Mouse (Mus musculus): ENCODE measurements around the gene Ugt1a7c. TPM values are rescaled to one million over a fixed set of nuclear protein-coding genes. Genes with fewer than 3 reads are reported as not detected.

The Ugt1a7c gene
- polyA plus RNA-seq, 1 experiment = not detected

DNA sequence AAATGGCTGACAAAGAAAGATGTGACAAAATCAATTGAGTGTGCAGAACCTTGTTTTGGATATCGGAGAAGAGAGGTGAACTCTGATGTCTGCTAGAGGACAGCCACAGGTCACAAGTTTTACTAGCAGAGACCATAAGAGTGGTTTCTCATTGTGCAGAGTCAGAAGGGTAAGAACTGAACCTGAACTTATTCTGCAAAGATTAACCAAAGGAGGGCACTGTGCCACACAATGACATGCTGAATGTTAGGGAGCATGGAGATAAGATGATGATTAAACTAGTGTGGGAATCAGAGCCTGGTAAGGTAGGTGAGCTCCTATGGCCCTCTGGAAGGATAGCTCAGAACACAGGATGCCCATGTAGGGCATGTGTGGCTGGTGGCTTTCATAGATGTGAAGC, 100.8 kb downstream of the Ugt1a7c start:
- Histone ChIP-seq H3ac (ENCODE audit: control insufficient read depth, insufficient read length, low read depth) (no peak overlapping the region), H3K4me3 (ENCODE audit: insufficient read depth, poor library complexity, severe bottlenecking) (no peak overlapping the region), H3K79me2 (ENCODE audit: control insufficient read depth, insufficient read depth) (no peaks in the 10 kb centered on the region), H3K36me3 (ENCODE audit: control insufficient read depth, insufficient read depth) (no peaks in the 10 kb centered on the region), H3K79me3 (ENCODE audit: low read depth) (no peaks in the 10 kb centered on the region), H3K27me3 (ENCODE audit: control insufficient read depth, insufficient read depth, insufficient read length) (peaks cover 20% of the 10 kb centered on the region)
- no peak for TF ChIP-seq FOSL1 (IDR thresholded peaks at IDR 0.05; ENCODE audit: insufficient read depth, low read length, poor library complexity, severe bottlenecking)

DNA sequence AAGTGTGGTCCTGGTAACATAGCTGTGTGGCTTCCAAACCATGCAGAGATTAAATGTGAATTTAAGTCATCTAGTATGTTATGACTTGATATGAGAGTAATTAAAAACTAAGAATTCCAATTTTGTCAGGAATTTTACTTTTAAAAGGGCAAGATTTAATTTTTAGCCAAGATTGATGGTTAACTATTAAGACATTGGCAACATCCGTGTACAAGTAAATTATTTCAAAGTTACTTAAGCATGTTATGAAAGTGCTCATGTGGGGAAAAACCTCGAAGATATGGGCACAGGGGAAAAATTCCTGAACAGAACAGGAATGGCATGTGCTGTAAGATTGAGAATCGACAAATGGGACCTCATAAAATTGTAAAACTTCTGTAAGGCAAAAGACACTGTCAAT, 102.6 kb downstream of the Ugt1a7c start:
- no peaks in the 10 kb centered on the region for H3K36me3 ChIP-seq (ENCODE audit: control insufficient read depth, insufficient read depth)
- H3ac ChIP-seq (ENCODE audit: control insufficient read depth, insufficient read length, low read depth) = no peak overlapping the region
- TF ChIP-seq CTCF (IDR thresholded peaks at IDR 0.05; ENCODE audit: control insufficient read depth, insufficient read depth, insufficient read length) (no peak), MYOD1 (IDR thresholded peaks at IDR 0.05; ENCODE audit: control insufficient read depth, insufficient read length, low read depth) (no peak), MAX (IDR thresholded peaks at IDR 0.05) (no peak), MYOG (IDR thresholded peaks at IDR 0.05; ENCODE audit: control insufficient read depth, extremely low read depth, insufficient read length) (no peak), CEBPB (IDR thresholded peaks at IDR 0.05; ENCODE audit: low read depth) (no peak), USF1 (IDR thresholded peaks at IDR 0.05; ENCODE audit: low read depth) (no peak), FOSL1 (IDR thresholded peaks at IDR 0.05; ENCODE audit: insufficient read depth, low read length, poor library complexity, severe bottlenecking) (no peak)
- H3K4me3 ChIP-seq (ENCODE audit: insufficient read depth, poor library complexity, severe bottlenecking) = no peak overlapping the region
- no peaks in the 10 kb centered on the region for H3K79me2 ChIP-seq (ENCODE audit: control insufficient read depth, insufficient read depth)
- peaks cover 24% of the 10 kb centered on the region for H3K27me3 ChIP-seq (ENCODE audit: control insufficient read depth, insufficient read depth, insufficient read length)
- no peaks in the 10 kb centered on the region for H3K79me3 ChIP-seq (ENCODE audit: low read depth)

DNA sequence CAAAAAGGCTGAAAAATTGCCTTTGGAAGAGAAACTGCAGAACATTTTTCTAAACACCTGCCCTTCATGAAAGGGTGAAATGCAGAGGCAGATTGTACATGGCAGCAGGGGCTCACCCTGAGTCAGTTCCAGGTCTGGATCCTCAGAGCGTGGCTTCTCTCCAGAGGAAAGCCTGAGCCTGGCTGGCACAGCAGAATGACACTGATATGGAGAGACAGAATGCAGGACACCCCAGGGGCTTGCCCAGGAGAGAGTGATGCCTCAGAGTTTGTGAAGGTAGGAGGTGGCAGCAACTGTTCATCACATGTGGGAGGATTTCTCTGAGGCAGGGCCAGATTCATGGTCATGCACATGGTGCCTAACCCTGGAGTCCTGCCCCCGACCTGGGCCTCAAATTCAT, 105.1 kb downstream of the Ugt1a7c start:
- Histone ChIP-seq H3K27me3 (ENCODE audit: control insufficient read depth, insufficient read depth, insufficient read length) (peaks cover 24% of the 10 kb centered on the region), H3K4me3 (ENCODE audit: insufficient read depth, poor library complexity, severe bottlenecking) (no peak overlapping the region), H3K79me3 (ENCODE audit: low read depth) (no peaks in the 10 kb centered on the region), H3K79me2 (ENCODE audit: control insufficient read depth, insufficient read depth) (no peaks in the 10 kb centered on the region), H3K36me3 (ENCODE audit: control insufficient read depth, insufficient read depth) (no peaks in the 10 kb centered on the region), H3ac (ENCODE audit: control insufficient read depth, insufficient read length, low read depth) (no peak overlapping the region)
- TF ChIP-seq FOSL1 (IDR thresholded peaks at IDR 0.05; ENCODE audit: insufficient read depth, low read length, poor library complexity, severe bottlenecking) (no peak), MYOG (IDR thresholded peaks at IDR 0.05; ENCODE audit: control insufficient read depth, extremely low read depth, insufficient read length) (no peak), MYOD1 (IDR thresholded peaks at IDR 0.05; ENCODE audit: control insufficient read depth, insufficient read length, low read depth) (no peak), CTCF (IDR thresholded peaks at IDR 0.05; ENCODE audit: control insufficient read depth, insufficient read depth, insufficient read length) (no peak), USF1 (IDR thresholded peaks at IDR 0.05; ENCODE audit: low read depth) (no peak), MAX (IDR thresholded peaks at IDR 0.05) (no peak), CEBPB (IDR thresholded peaks at IDR 0.05; ENCODE audit: low read depth) (no peak)

DNA sequence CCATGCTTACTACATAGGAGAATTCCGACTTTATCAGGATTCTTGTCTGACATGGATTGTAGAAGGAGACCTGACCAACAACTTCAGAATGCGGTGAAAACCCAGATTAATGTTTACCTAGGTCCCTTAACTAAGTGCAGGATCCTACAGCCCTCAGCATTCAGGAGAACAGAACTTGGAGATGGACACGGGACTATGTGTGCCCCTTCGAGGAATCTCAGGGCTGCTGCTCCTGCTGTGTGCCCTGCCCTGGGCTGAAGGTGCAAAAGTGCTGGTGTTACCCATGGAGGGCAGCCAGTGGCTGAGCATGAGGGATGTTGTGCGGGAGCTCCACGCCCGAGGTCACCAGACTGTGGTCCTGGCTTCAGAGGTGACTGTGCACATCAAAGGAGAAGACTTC, 105.6 kb downstream of the Ugt1a7c start, which contains the start of gene Ugt1a2:
Ugt1a2 (plus strand) TSS at position 146 of the 400 bp plus-strand sequence.
- H3K79me2 ChIP-seq (ENCODE audit: control insufficient read depth, insufficient read depth) = no peaks in the 10 kb centered on the region
- H3K36me3 ChIP-seq (ENCODE audit: control insufficient read depth, insufficient read depth) = no peaks in the 10 kb centered on the region
- TF ChIP-seq FOSL1 (IDR thresholded peaks at IDR 0.05; ENCODE audit: insufficient read depth, low read length, poor library complexity, severe bottlenecking) (no peak), MYOG (IDR thresholded peaks at IDR 0.05; ENCODE audit: control insufficient read depth, extremely low read depth, insufficient read length) (no peak), CEBPB (IDR thresholded peaks at IDR 0.05; ENCODE audit: low read depth) (no peak), MAX (IDR thresholded peaks at IDR 0.05) (no peak), MYOD1 (IDR thresholded peaks at IDR 0.05; ENCODE audit: control insufficient read depth, insufficient read length, low read depth) (no peak), CTCF (IDR thresholded peaks at IDR 0.05; ENCODE audit: control insufficient read depth, insufficient read depth, insufficient read length) (no peak), USF1 (IDR thresholded peaks at IDR 0.05; ENCODE audit: low read depth) (no peak)
- H3K27me3 ChIP-seq (ENCODE audit: control insufficient read depth, insufficient read depth, insufficient read length) = peaks cover 24% of the 10 kb centered on the region
- H3K4me3 ChIP-seq (ENCODE audit: insufficient read depth, poor library complexity, severe bottlenecking) = no peak within 1 kb of the TSS
- H3K79me3 ChIP-seq (ENCODE audit: low read depth) = no peaks in the 10 kb centered on the region
- no peak within 1 kb of the TSS for H3ac ChIP-seq (ENCODE audit: control insufficient read depth, insufficient read length, low read depth)

DNA sequence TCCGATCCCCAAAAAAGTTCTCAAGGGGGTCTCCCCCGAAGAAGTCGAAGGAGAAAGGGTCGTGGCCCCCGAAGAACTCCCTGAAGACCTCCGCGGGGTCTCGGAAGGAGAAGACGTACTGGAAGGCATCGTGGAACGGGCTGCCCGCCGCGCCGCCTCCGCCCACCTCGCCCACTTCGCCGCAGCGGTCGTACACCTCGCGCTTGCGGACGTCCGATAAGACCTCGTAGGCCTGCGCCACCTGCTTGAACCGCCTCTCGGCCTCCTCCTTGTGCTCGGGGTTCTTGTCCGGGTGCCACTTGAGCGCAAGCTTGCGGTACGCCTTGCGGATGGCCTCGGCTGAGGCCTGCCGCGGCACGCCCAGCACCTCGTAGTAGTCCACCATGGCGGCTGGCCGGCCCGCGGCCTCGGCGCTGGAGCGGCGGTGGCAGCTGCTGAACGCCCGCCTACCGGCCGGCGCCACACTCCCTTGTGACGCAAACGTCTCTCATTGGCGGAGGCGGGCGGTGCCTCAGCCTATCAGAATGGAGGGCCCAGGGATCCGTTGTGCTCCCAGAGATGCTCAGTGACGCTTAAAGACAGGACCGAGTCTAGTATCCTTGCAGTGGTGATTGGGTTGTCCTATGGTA, 110.5 kb downstream of the Ugt1a7c start, which contains the start of gene Dnajb3:
Dnajb3 (minus strand) TSS at position 489 of the 629 bp plus-strand sequence.
- no peaks in the 10 kb centered on the region for H3K79me3 ChIP-seq (ENCODE audit: low read depth)
- no peaks in the 10 kb centered on the region for H3K79me2 ChIP-seq (ENCODE audit: control insufficient read depth, insufficient read depth)
- TF ChIP-seq USF1 (IDR thresholded peaks at IDR 0.05; ENCODE audit: low read depth) (no peak), MYOG (IDR thresholded peaks at IDR 0.05; ENCODE audit: control insufficient read depth, extremely low read depth, insufficient read length) (no peak), FOSL1 (IDR thresholded peaks at IDR 0.05; ENCODE audit: insufficient read depth, low read length, poor library complexity, severe bottlenecking) (no peak), CEBPB (IDR thresholded peaks at IDR 0.05; ENCODE audit: low read depth) (no peak)
- H3K27me3 ChIP-seq (ENCODE audit: control insufficient read depth, insufficient read depth, insufficient read length) = peaks cover 11% of the 10 kb centered on the region
- no peak within 1 kb of the TSS for H3K4me3 ChIP-seq (ENCODE audit: insufficient read depth, poor library complexity, severe bottlenecking)
- no peak within 1 kb of the TSS for H3ac ChIP-seq (ENCODE audit: control insufficient read depth, insufficient read length, low read depth)
- no peaks in the 10 kb centered on the region for H3K36me3 ChIP-seq (ENCODE audit: control insufficient read depth, insufficient read depth)

DNA sequence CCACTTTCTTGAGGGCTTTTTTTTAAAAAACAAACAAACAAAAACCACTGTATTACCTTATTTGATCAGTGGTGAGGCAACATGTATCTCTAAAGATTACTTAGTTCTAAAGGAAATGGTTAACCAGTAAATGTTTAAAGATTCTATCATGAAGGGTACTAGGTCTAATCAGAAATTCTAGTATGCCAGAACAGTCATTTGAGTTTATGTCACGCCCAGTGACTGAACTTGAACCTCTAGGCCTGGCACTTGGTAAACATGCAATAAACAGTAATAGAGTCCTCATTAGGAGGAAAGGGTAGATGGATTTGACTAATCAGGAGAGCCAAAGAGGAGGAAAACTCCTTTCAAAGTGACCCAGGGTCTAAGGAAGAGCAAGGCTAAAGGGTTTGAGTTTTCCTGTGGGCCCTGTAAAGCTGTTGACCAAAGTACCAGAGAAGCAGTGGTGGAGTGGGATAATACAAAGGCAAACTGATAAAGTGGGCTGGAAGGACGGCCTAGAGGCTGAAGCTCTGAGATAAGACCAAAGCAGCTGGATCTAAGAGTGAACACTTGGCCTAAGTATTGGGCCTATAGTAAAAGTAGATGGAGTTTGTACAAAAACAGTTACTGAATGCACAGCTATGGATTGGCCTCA, 112.1 kb downstream of the Ugt1a7c start:
- Histone ChIP-seq H3K4me3 (ENCODE audit: insufficient read depth, poor library complexity, severe bottlenecking) (no peak overlapping the region), H3K27me3 (ENCODE audit: control insufficient read depth, insufficient read depth, insufficient read length) (peaks cover 3% of the 10 kb centered on the region), H3K79me2 (ENCODE audit: control insufficient read depth, insufficient read depth) (no peaks in the 10 kb centered on the region), H3K36me3 (ENCODE audit: control insufficient read depth, insufficient read depth) (no peaks in the 10 kb centered on the region), H3ac (ENCODE audit: control insufficient read depth, insufficient read length, low read depth) (no peak overlapping the region), H3K79me3 (ENCODE audit: low read depth) (no peaks in the 10 kb centered on the region)
- TF ChIP-seq MAX (IDR thresholded peaks at IDR 0.05) (no peak), CEBPB (IDR thresholded peaks at IDR 0.05; ENCODE audit: low read depth) (no peak), MYOD1 (IDR thresholded peaks at IDR 0.05; ENCODE audit: control insufficient read depth, insufficient read length, low read depth) (no peak), FOSL1 (IDR thresholded peaks at IDR 0.05; ENCODE audit: insufficient read depth, low read length, poor library complexity, severe bottlenecking) (no peak), CTCF (IDR thresholded peaks at IDR 0.05; ENCODE audit: control insufficient read depth, insufficient read depth, insufficient read length) (no peak), MYOG (IDR thresholded peaks at IDR 0.05; ENCODE audit: control insufficient read depth, extremely low read depth, insufficient read length) (no peak), USF1 (IDR thresholded peaks at IDR 0.05; ENCODE audit: low read depth) (no peak)

All from C2C12 (cell line).